ENCODE assay signal across 18 mouse cellular contexts in the genomic region with DNA sequence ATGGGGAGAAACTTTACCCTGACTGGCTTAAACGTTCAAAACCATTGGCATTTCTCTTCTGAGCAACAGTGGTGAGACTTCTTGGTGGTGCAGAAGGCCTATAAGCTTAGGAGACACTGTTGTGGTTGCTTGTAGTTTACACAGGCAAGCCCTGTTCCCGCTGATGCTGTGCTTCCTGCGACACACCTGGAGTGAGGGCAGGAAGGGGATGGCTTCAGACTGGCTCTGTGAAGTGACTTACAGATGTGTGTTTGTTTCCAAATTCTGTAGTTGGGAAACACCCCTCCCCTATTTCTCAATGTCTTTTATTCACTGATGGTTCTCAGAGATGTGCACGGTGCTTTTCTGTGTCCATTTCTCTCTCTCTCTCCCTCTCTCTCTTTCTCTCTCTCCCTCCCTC. TPM values are rescaled to one million over a fixed set of nuclear protein-coding genes. Genes with fewer than 3 reads are reported as not detected.
DNase-seq lines count a peak whose midpoint lies in the region; ATAC-seq lines count a peak whose summit lies in the region.
"Had no signal": no experiment of that assay in that cellular context is flagged by ENCODE, and none has a peak within 500 bp of the region (broad histone marks: within the 10 kb centered on the region; RNA-seq: fewer than 3 reads in every experiment).

No protein-coding gene starts in this region.

- peak; percentile 62 for DNase-seq in heart, adult 11 months
- DNase-seq in midbrain, embryonic 11.5 days (ENCODE audit: low spot score, missing footprints), result peak; percentile 51
- DNase-seq in adipocyte (ENCODE audit: low spot score), result no peak
- DNase-seq: adrenal gland, adult 8-10 months; adrenal gland, postnatal 14 days; adrenal gland, postnatal 36 days; cerebellum, adult 11-12 months; cerebellum, adult 2 months; cerebellum, adult 9-10 months; cerebellum, postnatal 10 days; cerebellum, postnatal 25 days; forebrain, postnatal 0 days had no signal

- no peaks in the 10 kb centered on the region for H3K9me3 ChIP-seq in heart, embryonic 11.5 days (replicated peaks; ENCODE audit: control insufficient read depth, low read length)
- H3K9me3 ChIP-seq in midbrain, embryonic 11.5 days (ENCODE audit: control insufficient read depth, low read length), result no peaks in the 10 kb centered on the region
- no peaks in the 10 kb centered on the region for H3K9me3 ChIP-seq in midbrain, embryonic 13.5 days
- H3K9me3 ChIP-seq: embryonic facial prominence, embryonic 10.5 days; embryonic facial prominence, embryonic 12.5 days; forebrain, embryonic 13.5 days; forebrain, embryonic 15.5 days had no signal

- H3K36me3 ChIP-seq in heart, embryonic 11.5 days (ENCODE audit: control insufficient read depth, insufficient read depth, low read length), result no peaks in the 10 kb centered on the region
- H3K36me3 ChIP-seq in midbrain, embryonic 11.5 days (ENCODE audit: control insufficient read depth, insufficient read depth, low read length), result no peaks in the 10 kb centered on the region
- H3K36me3 ChIP-seq in midbrain, embryonic 13.5 days, result peaks cover 45% of the 10 kb centered on the region

- no peak for ATAC-seq in heart, embryonic 11.5 days (replicated peaks; ENCODE audit: insufficient number of reproducible peaks, low FRiP score, low TSS enrichment)
- no peak for ATAC-seq in midbrain, embryonic 11.5 days (ENCODE audit: low FRiP score)
- no peak for ATAC-seq in midbrain, embryonic 13.5 days
- ATAC-seq: forebrain, embryonic 13.5 days; forebrain, embryonic 15.5 days; forebrain, postnatal 0 days had no signal

- 60% methylated on average over 4 of the region's 4 CpGs for WGBS in heart, embryonic 11.5 days (ENCODE audit: insufficient replicate concordance)
- WGBS in midbrain, embryonic 11.5 days, result 69% methylated on average over 4 of the region's 4 CpGs
- WGBS in midbrain, embryonic 13.5 days, result 75% methylated on average over 4 of the region's 4 CpGs

- H3K27ac ChIP-seq in heart, embryonic 11.5 days (ENCODE audit: low read depth, low read length), result no peak overlapping the region
- no peak overlapping the region for H3K27ac ChIP-seq in midbrain, embryonic 11.5 days (ENCODE audit: low read depth, low read length)
- H3K27ac ChIP-seq in midbrain, embryonic 13.5 days, result no peak overlapping the region
- H3K27ac ChIP-seq: embryonic facial prominence, embryonic 10.5 days; embryonic facial prominence, embryonic 12.5 days; forebrain, embryonic 13.5 days; forebrain, embryonic 15.5 days had no signal

- no peak overlapping the region for H3K9ac ChIP-seq in heart, embryonic 11.5 days (ENCODE audit: low read depth, low read length)
- no peak overlapping the region for H3K9ac ChIP-seq in midbrain, embryonic 11.5 days (ENCODE audit: low read length)
- H3K9ac ChIP-seq in midbrain, embryonic 13.5 days (replicated peaks), result no peak overlapping the region
- H3K9ac ChIP-seq: embryonic facial prominence, embryonic 12.5 days; forebrain, embryonic 13.5 days; forebrain, embryonic 15.5 days; forebrain, postnatal 0 days had no signal

- H3K4me2 ChIP-seq in heart, embryonic 11.5 days, result no peak overlapping the region
- H3K4me2 ChIP-seq in midbrain, embryonic 11.5 days, result no peak overlapping the region
- H3K4me2 ChIP-seq in midbrain, embryonic 13.5 days (replicated peaks), result no peak overlapping the region
- H3K4me2 ChIP-seq: embryonic facial prominence, embryonic 12.5 days; forebrain, embryonic 13.5 days; forebrain, embryonic 15.5 days had no signal

- H3K4me3 ChIP-seq in heart, embryonic 11.5 days (ENCODE audit: low read depth, low read length), result no peak overlapping the region
- no peak overlapping the region for H3K4me3 ChIP-seq in midbrain, embryonic 11.5 days (ENCODE audit: low read depth, low read length)
- H3K4me3 ChIP-seq in midbrain, embryonic 13.5 days (replicated peaks), result no peak overlapping the region
- H3K4me3 ChIP-seq: embryonic facial prominence, embryonic 10.5 days; embryonic facial prominence, embryonic 12.5 days; forebrain, embryonic 13.5 days; forebrain, embryonic 15.5 days had no signal

- H3K4me1 ChIP-seq in heart, embryonic 11.5 days (ENCODE audit: control insufficient read depth, insufficient read depth, low read length), result no peaks in the 10 kb centered on the region
- H3K4me1 ChIP-seq in midbrain, embryonic 11.5 days (ENCODE audit: control insufficient read depth, insufficient read depth, low read length), result no peaks in the 10 kb centered on the region
- no peaks in the 10 kb centered on the region for H3K4me1 ChIP-seq in midbrain, embryonic 13.5 days (replicated peaks)
- H3K4me1 ChIP-seq: embryonic facial prominence, embryonic 12.5 days; forebrain, embryonic 13.5 days; forebrain, embryonic 15.5 days had no signal

- H3K27me3 ChIP-seq in heart, embryonic 11.5 days (ENCODE audit: control insufficient read depth, insufficient read depth, low read length), result no peaks in the 10 kb centered on the region
- H3K27me3 ChIP-seq in midbrain, embryonic 11.5 days (ENCODE audit: control insufficient read depth, insufficient read depth, low read length), result no peaks in the 10 kb centered on the region
- no peaks in the 10 kb centered on the region for H3K27me3 ChIP-seq in midbrain, embryonic 13.5 days
- H3K27me3 ChIP-seq: embryonic facial prominence, embryonic 12.5 days; forebrain, embryonic 13.5 days; forebrain, embryonic 15.5 days had no signal

RNA-seq across cellular contexts. Expression of a gene that starts 8.2 kb away (rescaled TPM):
- 0.50 and 0.62 TPM in 2 replicates for polyA plus RNA-seq in heart, embryonic 11.5 days (2014; fragmentation: Nextera tagmentation; extraction: Ambion mirVana)
- polyA plus RNA-seq in midbrain, embryonic 11.5 days (2014; fragmentation: Nextera tagmentation; extraction: Ambion mirVana), result 3.4 and 3.8 TPM in 2 replicates
- 5.5 and 6.5 TPM in 2 replicates for polyA plus RNA-seq in midbrain, embryonic 13.5 days (2015; fragmentation: Nextera tagmentation; extraction: Ambion mirVana)

RNA-seq across cellular contexts. Expression of a gene that starts 26.0 kb away (rescaled TPM):
- 2.9 and 3.1 TPM in 2 replicates for polyA plus RNA-seq in heart, embryonic 11.5 days (2014; fragmentation: Nextera tagmentation; extraction: Ambion mirVana)
- polyA plus RNA-seq in midbrain, embryonic 11.5 days (2014; fragmentation: Nextera tagmentation; extraction: Ambion mirVana), result 4.9 and 5.4 TPM in 2 replicates
- polyA plus RNA-seq in midbrain, embryonic 13.5 days (2015; fragmentation: Nextera tagmentation; extraction: Ambion mirVana), result 7.8 and 9.7 TPM in 2 replicates

RNA-seq across cellular contexts. Expression of a gene that starts 39.7 kb away (rescaled TPM):
- 0.89 and 1.0 TPM in 2 replicates for polyA plus RNA-seq in heart, embryonic 11.5 days (2014; fragmentation: Nextera tagmentation; extraction: Ambion mirVana)
- polyA plus RNA-seq in midbrain, embryonic 11.5 days (2014; fragmentation: Nextera tagmentation; extraction: Ambion mirVana), result 1.2 and 1.6 TPM in 2 replicates
- polyA plus RNA-seq in midbrain, embryonic 13.5 days (2015; fragmentation: Nextera tagmentation; extraction: Ambion mirVana), result 0.81 and 0.96 TPM in 2 replicates
